Comparison of ENCODE assay signal across 8 mouse cellular contexts in genomic region chr9:59723096-59723657, GRCm38 (mm10). TPM values are rescaled to one million over a fixed set of nuclear protein-coding genes. Genes with fewer than 3 reads are reported as not detected.
DNase-seq lines count a peak whose midpoint lies in the region; ATAC-seq and TF ChIP-seq lines count a peak whose summit lies in the region.

No protein-coding gene starts in this region.

- TF ChIP-seq CTCF in cerebellum, adult 2 months (IDR thresholded peaks at IDR 0.05; ENCODE audit: borderline replicate concordance, insufficient read depth, low read depth, low read length): peak; percentile 89

- H3K4me1 ChIP-seq in cerebellum, adult 2 months (ENCODE audit: control insufficient read depth, insufficient read depth, low read length): no peaks in the 10 kb centered on the region; the same call in 1 of the 2 replicates
- H3K4me1 ChIP-seq in lung, embryonic 15.5 days: peaks cover 27% of the 10 kb centered on the region

- 1% methylated on average over 10 of the region's 10 CpGs for WGBS in cerebellum, adult 2 months
- WGBS in lung, embryonic 15.5 days: 8% methylated on average over 10 of the region's 10 CpGs

- peak; percentile 84 to 91 for ATAC-seq in hematopoietic stem cell, adult 5-6 weeks (replicated peaks in 1 of 2; ENCODE audit: insufficient read depth in 1 of 2, low FRiP score in 2 of 2, low TSS enrichment in 1 of 2, low read depth in 1 of 2, poor library complexity in 2 of 2, severe bottlenecking in 2 of 2)
- ATAC-seq in lung, embryonic 15.5 days (ENCODE audit: borderline replicate concordance, extremely low read depth, low FRiP score, low TSS enrichment): peak; percentile 60; the same call in 1 of the 2 replicates

- H3K27me3 ChIP-seq in cerebellum, adult 2 months (ENCODE audit: control insufficient read depth, insufficient read depth, low read length): no peaks in the 10 kb centered on the region
- no peaks in the 10 kb centered on the region for H3K27me3 ChIP-seq in lung, embryonic 15.5 days

- no peaks in the 10 kb centered on the region for H3K9me3 ChIP-seq in lung, embryonic 15.5 days

- peak overlapping the region; percentile 50 for H3K4me3 ChIP-seq in cerebellum, adult 2 months (replicated peaks; ENCODE audit: insufficient read depth, low read depth, low read length)
- peak overlapping the region; percentile 11; the same call in 1 of the 2 replicates for H3K4me3 ChIP-seq in lung, embryonic 15.5 days

- peak overlapping the region; percentile 46 for H3K4me2 ChIP-seq in lung, embryonic 15.5 days

- DNase-seq in MN1 (ENCODE audit: low spot score): peak; percentile 88
- peak; percentile 74 to 79 for DNase-seq in cerebellum, adult 2 months
- peak; percentile 90 for DNase-seq in forelimb bud, embryonic 11.5 days (ENCODE audit: low read depth, low spot score)
- DNase-seq in layer of hippocampus, adult 8-10 months (ENCODE audit: low spot score in 2 of 2): peak; percentile 60 to 70
- DNase-seq in retina, adult 2 months (ENCODE audit: low read depth, low spot score): peak; percentile 69
- DNase-seq in thymus, postnatal 25 days: peak; percentile 62

- H3K27ac ChIP-seq in cerebellum, adult 2 months (ENCODE audit: insufficient read depth, low read length): no peak overlapping the region
- peak overlapping the region; percentile 65 for H3K27ac ChIP-seq in lung, embryonic 15.5 days

- no peak overlapping the region for H3K9ac ChIP-seq in lung, embryonic 15.5 days

- no peaks in the 10 kb centered on the region for H3K36me3 ChIP-seq in lung, embryonic 15.5 days

- no peak for TF ChIP-seq POLR2A in cerebellum, adult 2 months (IDR thresholded peaks at IDR 0.05; ENCODE audit: borderline replicate concordance, insufficient read depth, low read length)

RNA-seq across cellular contexts. Expression of gene Senp8, which starts 27.3 kb away (rescaled TPM):
- 6.1 TPM in 2 replicates for polyA plus RNA-seq in cerebellum, adult 2 months (2012; rRNA removed)
- total RNA-seq in hematopoietic stem cell, adult 5-6 weeks (2017): 4.8 and 11.2 TPM in 2 replicates
- total RNA-seq in layer of hippocampus, adult 8-10 months (2022): 10 to 100 TPM in 2 of 4 experiments, 1 to 10 TPM in 2; 8.0 to 13.4 (median 10.0) TPM
- polyA plus RNA-seq in lung, embryonic 15.5 days (2015; fragmentation: Nextera tagmentation; extraction: Ambion mirVana): 10.0 and 10.1 TPM in 2 replicates

RNA-seq across cellular contexts. Expression of gene Myo9a, which starts 27.5 kb away (rescaled TPM):
- 21.0 and 21.2 TPM in 2 replicates for polyA plus RNA-seq in cerebellum, adult 2 months (2012; rRNA removed)
- 14.9 and 27.3 TPM in 2 replicates for total RNA-seq in hematopoietic stem cell, adult 5-6 weeks (2017)
- 10 to 100 TPM; 55.3 to 80.0 (median 65.7) TPM for total RNA-seq in layer of hippocampus, adult 8-10 months (2022)
- polyA plus RNA-seq in lung, embryonic 15.5 days (2015; fragmentation: Nextera tagmentation; extraction: Ambion mirVana): 13.2 and 13.3 TPM in 2 replicates

RNA-seq across cellular contexts. Expression of gene Gramd2, which starts 43.2 kb away (rescaled TPM):
- 2.6 and 3.0 TPM in 2 replicates for polyA plus RNA-seq in cerebellum, adult 2 months (2012; rRNA removed)
- 1.2 TPM in 1 of 2 replicates, not detected in the other for total RNA-seq in hematopoietic stem cell, adult 5-6 weeks (2017)
- 1 to 10 TPM; 6.5 to 9.7 (median 7.3) TPM for total RNA-seq in layer of hippocampus, adult 8-10 months (2022)
- 5.4 and 6.2 TPM in 2 replicates for polyA plus RNA-seq in lung, embryonic 15.5 days (2015; fragmentation: Nextera tagmentation; extraction: Ambion mirVana)
